Mouse (Mus musculus) CH12.LX (cell line): ENCODE results near the gene G430095P16Rik. TPM values are rescaled to one million over a fixed set of nuclear protein-coding genes. Genes with fewer than 3 reads are reported as not detected.

ENCODE experiments used
- DNase-seq: peaks from one replicate; pipeline ENCODE4 v3.0.0-alpha.2; 2013; ENCODE audit errors: extremely low read depth
- H3K27ac ChIP-seq: 2 replicates; pipeline ENCODE4 v1.5.1; 2012; ENCODE audit warnings: low read depth, mild to moderate bottlenecking, control low read depth, moderate library complexity; ENCODE audit not compliant: insufficient read depth
- H3K27me3 ChIP-seq: replicated peaks from 2 replicates; pipeline ENCODE3; 2012; ENCODE audit warnings: inconsistent platforms
- H3K36me3 ChIP-seq, 2 experiments: replicated peaks in 1 of 2; 2 replicates each; pipeline versions ENCODE3 to v1.6.1; 2012; ENCODE audit warnings: inconsistent platforms in 1 of 2, low read length in 1 of 2, mild to moderate bottlenecking in 1 of 2, mixed read lengths in 1 of 2, moderate library complexity in 1 of 2; ENCODE audit not compliant: control insufficient read depth in 1 of 2, insufficient read depth in 1 of 2
- H3K4me1 ChIP-seq, 2 experiments: 2 replicates each; pipeline ENCODE4 v1.6.1; 2012; ENCODE audit warnings: inconsistent platforms in 1 of 2, moderate library complexity in 1 of 2; ENCODE audit not compliant: insufficient read depth in 2 of 2, control insufficient read depth in 1 of 2
- H3K4me2 ChIP-seq: 2 replicates; pipeline ENCODE4 v1.6.1; 2012; ENCODE audit warnings: low read depth, mild to moderate bottlenecking, control low read depth; ENCODE audit not compliant: poor library complexity, insufficient read depth, severe bottlenecking
- H3K4me3 ChIP-seq, 3 experiments: fragments of 150-350 bp in 1 of 3; sonication (generic) in 1 of 3; replicated peaks in 1 of 3; 2 replicates each; pipeline versions ENCODE3 to v1.5.1; 2011 to 2012; ENCODE audit warnings: low read depth in 2 of 3, low read length in 2 of 3, mild to moderate bottlenecking in 2 of 3, moderate library complexity in 2 of 3, control low read depth in 1 of 3, improper control_type of control experiment in 1 of 3, inconsistent platforms in 1 of 3, mixed read lengths in 1 of 3; ENCODE audit not compliant: poor library complexity in 1 of 3
- H3K79me2 ChIP-seq: replicated peaks from 2 replicates; pipeline ENCODE4 v1.6.1; 2012; ENCODE audit warnings: mild to moderate bottlenecking, moderate library complexity; ENCODE audit not compliant: control insufficient read depth, poor library complexity, insufficient read depth, severe bottlenecking; ENCODE audit errors: extremely low read depth
- H3K9ac ChIP-seq: 2 replicates; pipeline ENCODE4 v1.6.1; 2012; ENCODE audit warnings: low read depth, mild to moderate bottlenecking, control low read depth, moderate library complexity; ENCODE audit not compliant: insufficient read depth
- H3K9me3 ChIP-seq: replicated peaks from 2 replicates; pipeline ENCODE3; 2012; ENCODE audit warnings: low read length, inconsistent platforms, mixed read lengths
- BHLHE40 ChIP-seq: IDR thresholded peaks from 2 replicates; pipeline ENCODE4 v1.6.1; 2011; ENCODE audit warnings: mild to moderate bottlenecking, low read depth, low read length, improper control_type of control experiment
- CHD1 ChIP-seq: IDR thresholded peaks from 2 replicates; pipeline ENCODE4 v1.6.1; 2012; ENCODE audit warnings: low read depth, low read length, improper control_type of control experiment, inconsistent platforms
- CHD2 ChIP-seq: IDR thresholded peaks from 2 replicates; pipeline ENCODE4 v1.6.1; 2011; ENCODE audit warnings: low read length, improper control_type of control experiment
- CTCF ChIP-seq, 2 experiments: IDR thresholded peaks in 1 of 2; conservative IDR thresholded peaks in 1 of 2; 2 replicates each; pipeline ENCODE4 v1.5.1; 2011 to 2012; ENCODE audit warnings: low read depth in 2 of 2, low read length in 2 of 2, improper control_type of control experiment in 1 of 2, inconsistent platforms in 1 of 2, mild to moderate bottlenecking in 1 of 2, moderate library complexity in 1 of 2
- ELF1 ChIP-seq: IDR thresholded peaks from 2 replicates; pipeline ENCODE4 v1.6.1; 2014; ENCODE audit warnings: low read depth, mild to moderate bottlenecking, inconsistent platforms, low read length, improper control_type of control experiment
- EP300 ChIP-seq: IDR thresholded peaks from 2 replicates; pipeline ENCODE4 v1.6.1; 2011; ENCODE audit warnings: low read length, improper control_type of control experiment
- ETS1 ChIP-seq: conservative IDR thresholded peaks from 2 replicates; pipeline ENCODE4 v1.6.1; 2012; ENCODE audit warnings: low read depth, mild to moderate bottlenecking, inconsistent platforms, low read length, improper control_type of control experiment, moderate library complexity
- HCFC1 ChIP-seq: IDR thresholded peaks from 2 replicates; pipeline ENCODE4 v1.6.1; 2012; ENCODE audit warnings: low read depth, mild to moderate bottlenecking, inconsistent platforms, low read length, improper control_type of control experiment
- IRF4 ChIP-seq: IDR thresholded peaks from 2 replicates; pipeline ENCODE4 v1.6.1; 2014; ENCODE audit warnings: low read depth, mild to moderate bottlenecking, inconsistent platforms, low read length, improper control_type of control experiment
- JUN ChIP-seq: IDR thresholded peaks from 2 replicates; pipeline ENCODE4 v1.6.1; 2011; ENCODE audit warnings: low read depth, mild to moderate bottlenecking, low read length, improper control_type of control experiment, moderate library complexity; ENCODE audit not compliant: insufficient read depth
- JUND ChIP-seq: conservative IDR thresholded peaks from 2 replicates; pipeline ENCODE4 v1.6.1; 2011; ENCODE audit warnings: low read depth, low read length, improper control_type of control experiment
- MAFK ChIP-seq: IDR thresholded peaks from 2 replicates; pipeline ENCODE4 v1.6.1; 2011; ENCODE audit warnings: low read length, improper control_type of control experiment; ENCODE audit not compliant: insufficient replicate concordance
- MAX ChIP-seq: IDR thresholded peaks from 2 replicates; pipeline ENCODE4 v1.6.1; 2011; ENCODE audit warnings: low read length, improper control_type of control experiment
- MAZ ChIP-seq: IDR thresholded peaks from 2 replicates; pipeline ENCODE4 v1.6.1; 2012; ENCODE audit warnings: low read depth, mild to moderate bottlenecking, inconsistent platforms, low read length, improper control_type of control experiment, moderate library complexity
- MEF2A ChIP-seq: IDR thresholded peaks from 2 replicates; pipeline ENCODE4 v1.6.1; 2014; ENCODE audit warnings: low read depth, mild to moderate bottlenecking, inconsistent platforms, low read length, improper control_type of control experiment, borderline replicate concordance
- MXI1 ChIP-seq: IDR thresholded peaks from 2 replicates; pipeline ENCODE4 v1.6.1; 2011; ENCODE audit warnings: mild to moderate bottlenecking, low read depth, low read length, improper control_type of control experiment
- NELFE ChIP-seq: IDR thresholded peaks from 2 replicates; pipeline ENCODE4 v1.6.1; 2011; ENCODE audit warnings: low read depth, low read length, improper control_type of control experiment
- NRF1 ChIP-seq: IDR thresholded peaks from 2 replicates; pipeline ENCODE4 v1.6.1; 2014; ENCODE audit warnings: low read depth, mild to moderate bottlenecking, inconsistent platforms, low read length, improper control_type of control experiment, moderate library complexity
- POLR2A ChIP-seq: IDR thresholded peaks from 2 replicates; pipeline ENCODE4 v1.6.1; 2011; ENCODE audit warnings: low read depth, mild to moderate bottlenecking, improper control_type of control experiment, low read length
- POLR2AphosphoS2 ChIP-seq: IDR thresholded peaks from 2 replicates; pipeline ENCODE4 v1.6.1; 2011; ENCODE audit warnings: low read depth, low read length, improper control_type of control experiment
- SIN3A ChIP-seq: IDR thresholded peaks from 2 replicates; pipeline ENCODE4 v1.6.1; 2012; ENCODE audit warnings: low read length, improper control_type of control experiment, inconsistent platforms
- UBTF ChIP-seq: IDR thresholded peaks from 2 replicates; pipeline ENCODE4 v1.6.1; 2012; ENCODE audit warnings: low read depth, mild to moderate bottlenecking, inconsistent platforms, low read length, improper control_type of control experiment, moderate library complexity
- USF2 ChIP-seq: conservative IDR thresholded peaks from 2 replicates; pipeline ENCODE4 v1.6.1; 2011; ENCODE audit warnings: low read depth, low read length, improper control_type of control experiment
- ZC3H11A ChIP-seq: IDR thresholded peaks from 2 replicates; pipeline ENCODE4 v1.6.1; 2012; ENCODE audit warnings: low read depth, mild to moderate bottlenecking, inconsistent platforms, low read length, improper control_type of control experiment
- ZKSCAN1 ChIP-seq: IDR thresholded peaks from 2 replicates; pipeline ENCODE4 v1.6.1; 2012; ENCODE audit warnings: low read depth, inconsistent platforms, low read length, improper control_type of control experiment, borderline replicate concordance
- dilution Hi-C: fragments of 300-500 bp; cut with MboI; formaldehyde crosslinking; loops from 2 replicates; pipeline ENCODE4 v1.14.3; 2020; ENCODE audit warnings: low sequenced_read_pairs; ENCODE audit not compliant: extremely low pct_unique_long_range_greater_than_20kb, extremely low pct_ligation_motif_present
- in situ Hi-C: fragments of 300-500 bp; cut with MboI; formaldehyde crosslinking; loops from 3 replicates; pipeline ENCODE4 v1.14.3; 2019; ENCODE audit warnings: low sequenced_read_pairs, low pct_ligation_motif_present, low pct_unique_long_range_greater_than_20kb, mixed read lengths
- polyA plus RNA-seq: library from polyadenylated mRNA; unstranded; fragments of >175 nt; gene quantifications from 2 replicates; pipeline ENCODE4 v1.2.1, GENCODE M21; 2012; ENCODE audit warnings: low read depth; ENCODE audit not compliant: insufficient read length
- total RNA-seq, 2 experiments: library from RNA; depleted of rRNA; stranded (reverse); fragments of 300-350 nt in 1 of 2; fragments of >200 nt in 1 of 2; gene quantifications; 2 replicates each; pipeline ENCODE4 v1.2.3; 2012 to 2014

G430095P16Rik gene
- total and polyA plus RNA-seq, 3 experiments = 0.17 TPM; not detected in 2

GRCm38 (mm10) chr8:84714161-84714560, 8.6 kb upstream of the G430095P16Rik start:
- peaks cover 55% of the 10 kb centered on the region for H3K27me3 ChIP-seq
- no peaks in the 10 kb centered on the region for H3K79me2 ChIP-seq
- no peak overlapping the region for H3K27ac ChIP-seq
- peaks cover 3 to 26% of the 10 kb centered on the region in 2 experiments; a peak in 3 of 4 replicates for H3K4me1 ChIP-seq
- H3K4me2 ChIP-seq = no peak overlapping the region
- no peaks in the 10 kb centered on the region for H3K9me3 ChIP-seq
- no peaks in the 10 kb centered on the region for H3K36me3 ChIP-seq
- H3K4me3 ChIP-seq = no peak overlapping the region
- TF ChIP-seq EP300 (no peak), POLR2AphosphoS2 (no peak), MAX (no peak), IRF4 (no peak), POLR2A (no peak), SIN3A (no peak), BHLHE40 (no peak), JUND (no peak), ETS1 (no peak), JUN (no peak), ELF1 (no peak), USF2 (no peak), NELFE (no peak), MAZ (no peak), ZKSCAN1 (no peak), MEF2A (no peak)
- TF ChIP-seq, all 38 proteins: peak for 0
- in situ Hi-C loops = loop anchor here (10.0 kb wide), 1 partner anchor 101 kb away; no protein-coding TSS in a partner anchor
- no peak for DNase-seq
- H3K9ac ChIP-seq = no peak overlapping the region
- dilution Hi-C loops = no loop called here

- no peak overlapping the region for H3K4me3 ChIP-seq
- in situ Hi-C loops = loop anchor here (10.0 kb wide), 1 partner anchor 99 kb away; no protein-coding TSS in a partner anchor
- no peak overlapping the region for H3K9ac ChIP-seq
- no peaks in the 10 kb centered on the region for H3K9me3 ChIP-seq
- TF ChIP-seq MAZ = no peak
- TF ChIP-seq CTCF (conservative IDR thresholded peaks at IDR 0.05 in 1 of 2, IDR thresholded peaks at IDR 0.05 in 1 of 2; ENCODE audit: low read depth in 2 of 2, low read length in 2 of 2) = no peak
- no peak for TF ChIP-seq MAFK
- TF ChIP-seq MEF2A = no peak
- TF ChIP-seq JUN = no peak
- no peak for TF ChIP-seq ELF1
- no peak for TF ChIP-seq CHD1
- no peak for TF ChIP-seq CHD2
- no peak for TF ChIP-seq USF2
- TF ChIP-seq ZC3H11A = no peak
- no peak for TF ChIP-seq IRF4
- TF ChIP-seq MXI1 = no peak
- no peak for TF ChIP-seq POLR2AphosphoS2
- no peak for TF ChIP-seq BHLHE40
- no peak for TF ChIP-seq ZKSCAN1
- no peak for TF ChIP-seq HCFC1
- TF ChIP-seq NRF1 = no peak
- TF ChIP-seq UBTF = no peak
- TF ChIP-seq, all 38 proteins: peak for 0
- dilution Hi-C loops = no loop called here
- H3K4me1 ChIP-seq = peaks cover 3 to 24% of the 10 kb centered on the region in 2 experiments; a peak in 3 of 4 replicates
- no peak overlapping the region for H3K27ac ChIP-seq
- peaks cover 67% of the 10 kb centered on the region for H3K27me3 ChIP-seq
- no peaks in the 10 kb centered on the region for H3K79me2 ChIP-seq
- no peak overlapping the region for H3K4me2 ChIP-seq
- no peak for DNase-seq
- H3K36me3 ChIP-seq = no peaks in the 10 kb centered on the region
Observed at GRCm38 (mm10) chr8:84715893-84716468, 6.8 kb upstream of the G430095P16Rik start.
